Mouse (Mus musculus) lung, postnatal 36 days (tissue): ENCODE data around the gene Exoc5.

ENCODE experiments used
- DNase-seq: peaks from one replicate; pipeline ENCODE4 v3.0.0; 2022; ENCODE audit warnings: mixed read lengths

Gene Exoc5

GRCm38 (mm10) chr14:49001655-49002054 lies 64.8 kb downstream of the Exoc5 start:
- peak; percentile 3 for DNase-seq

- no peak for DNase-seq
Observed at GRCm38 (mm10) chr14:48998795-48999194, 67.7 kb downstream of the Exoc5 start.

- DNase-seq = no peak
Observed at GRCm38 (mm10) chr14:48993861-48994260, 72.6 kb downstream of the Exoc5 start.

GRCm38 (mm10) chr14:48992070-48992580 lies 74.3 kb downstream of the Exoc5 start:
- no peak for DNase-seq

GRCm38 (mm10) chr14:48991144-48991522 lies 75.3 kb downstream of the Exoc5 start:
- DNase-seq = no peak

- DNase-seq = peak; percentile 57
Observed at GRCm38 (mm10) chr14:48990471-48991143, 75.8 kb downstream of the Exoc5 start.

- no peak for DNase-seq
Observed at GRCm38 (mm10) chr14:48989831-48990230, 76.6 kb downstream of the Exoc5 start.

GRCm38 (mm10) chr14:48986231-48986630 lies 80.2 kb downstream of the Exoc5 start:
- no peak for DNase-seq

- no peak for DNase-seq
Observed at GRCm38 (mm10) chr14:48985673-48986072, 80.8 kb downstream of the Exoc5 start.

GRCm38 (mm10) chr14:48978971-48979388 lies 87.5 kb downstream of the Exoc5 start:
- no peak for DNase-seq

- no peak for DNase-seq
Observed at GRCm38 (mm10) chr14:48971546-48971945, 94.9 kb downstream of the Exoc5 start.

GRCm38 (mm10) chr14:48968670-48969069 lies 97.8 kb downstream of the Exoc5 start:
- no peak for DNase-seq
